Mouse (Mus musculus) embryo, embryonic 10.5 days (tissue): ENCODE data around the gene Zfp143.
"Not testable (repeated sequence)": the region's sequence is repeated elsewhere in the genome, so short reads cannot be mapped to it uniquely, and the experiment has no call there.

Experiments
- DNase-seq: peaks from one replicate; pipeline ENCODE4 v3.0.0-alpha.2; 2015; ENCODE audit warnings: low spot score

Gene Zfp143

DNA sequence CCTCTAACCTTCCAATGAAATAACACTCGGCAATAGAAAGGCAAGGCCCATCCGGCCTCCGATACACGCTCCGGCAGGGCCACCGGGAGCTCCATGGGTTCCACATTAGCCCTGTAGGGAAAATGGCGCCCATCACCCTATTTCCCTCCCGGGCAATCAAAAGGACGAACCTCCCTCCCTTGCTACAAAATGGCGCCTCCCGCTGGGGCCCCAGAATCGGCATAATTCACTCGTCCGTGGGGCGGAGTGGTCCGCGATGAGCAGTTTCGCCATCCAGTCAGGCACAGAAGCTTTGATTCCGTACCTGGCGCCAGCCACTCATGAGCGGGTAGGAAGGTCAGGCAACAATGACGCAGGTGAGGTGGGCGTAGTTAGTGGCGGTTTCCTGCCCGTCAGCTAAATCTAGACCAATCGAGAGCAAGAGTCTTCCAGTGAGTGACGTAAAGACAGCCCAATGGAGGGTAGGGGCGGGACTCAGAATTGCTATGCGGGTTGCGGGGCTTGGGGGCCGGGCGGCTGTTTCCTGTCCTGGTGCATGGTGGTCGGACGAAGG lies at the start of gene Zfp143:
TSS of gene Zfp143 (plus strand) at position 19 of the 553 bp plus-strand sequence.
- peak; percentile 100 for DNase-seq

DNA sequence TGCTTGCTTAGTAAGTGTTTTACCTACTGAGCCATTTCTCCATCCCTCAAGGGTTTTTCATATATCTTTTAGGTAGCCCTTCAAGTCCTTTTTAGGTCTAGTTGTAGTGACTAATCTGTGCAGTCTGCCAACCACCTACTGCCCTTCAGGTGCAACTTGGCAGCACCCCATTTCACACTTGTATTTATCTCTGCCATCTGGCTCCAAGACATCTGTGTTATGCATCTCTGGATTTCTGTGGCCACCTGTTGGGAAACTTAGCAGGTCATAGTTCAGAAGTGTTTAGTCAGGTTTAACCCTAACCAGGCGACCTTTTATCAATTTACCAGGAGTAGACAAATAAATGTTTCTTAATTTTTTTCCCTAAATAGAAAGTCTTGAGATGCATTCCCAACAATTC lies 49.6 kb upstream of the Zfp143 start:
- DNase-seq = no peak

DNA sequence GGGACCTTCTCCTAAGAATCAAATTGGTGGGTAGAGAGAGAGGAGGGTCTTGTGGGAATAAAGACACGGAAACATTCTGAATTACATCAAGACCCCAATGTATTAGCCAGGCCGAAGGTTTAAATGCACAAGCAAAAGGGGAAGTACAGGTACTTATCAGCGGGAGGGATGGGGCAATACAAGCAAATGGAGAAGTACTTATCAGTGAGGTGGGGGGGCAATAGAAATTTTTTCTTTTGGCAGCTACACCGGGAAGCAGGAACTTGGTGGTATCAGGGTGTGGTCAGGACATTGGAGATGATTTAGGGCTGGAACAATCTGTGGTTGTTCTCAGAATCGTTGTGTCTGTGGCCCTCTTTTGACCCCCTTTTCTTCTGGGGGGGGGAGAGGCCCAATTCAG lies 46.7 kb upstream of the Zfp143 start:
- DNase-seq = no peak

DNA sequence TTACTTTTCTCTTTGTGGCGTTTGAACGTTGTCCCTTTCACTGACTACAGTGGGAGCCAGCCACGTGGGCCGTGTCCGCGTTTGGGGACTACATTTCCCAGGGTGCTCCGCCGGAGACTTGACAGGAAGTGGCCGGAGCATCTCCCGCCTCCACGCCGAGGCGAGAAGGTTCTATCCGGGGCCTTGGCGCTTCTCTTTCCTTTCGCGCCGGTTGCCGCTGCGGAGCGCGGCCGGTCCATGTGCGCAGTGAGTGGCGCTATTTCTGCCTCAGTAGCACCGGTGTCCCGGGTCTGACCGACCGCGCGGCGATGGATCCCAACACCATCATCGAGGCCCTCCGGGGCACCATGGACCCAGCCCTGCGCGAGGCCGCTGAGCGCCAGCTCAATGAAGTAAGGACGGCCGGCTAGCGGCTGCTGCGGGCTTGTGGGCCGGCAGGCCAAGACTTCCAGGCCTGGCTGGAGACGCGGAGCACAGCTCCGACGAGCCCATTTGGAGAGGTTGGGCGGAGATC lies 42.8 kb upstream of the Zfp143 start, which contains the start of gene Ipo7:
TSS of gene Ipo7 (plus strand) at position 158 of the 514 bp plus-strand sequence.
- peak; percentile 97 for DNase-seq

DNA sequence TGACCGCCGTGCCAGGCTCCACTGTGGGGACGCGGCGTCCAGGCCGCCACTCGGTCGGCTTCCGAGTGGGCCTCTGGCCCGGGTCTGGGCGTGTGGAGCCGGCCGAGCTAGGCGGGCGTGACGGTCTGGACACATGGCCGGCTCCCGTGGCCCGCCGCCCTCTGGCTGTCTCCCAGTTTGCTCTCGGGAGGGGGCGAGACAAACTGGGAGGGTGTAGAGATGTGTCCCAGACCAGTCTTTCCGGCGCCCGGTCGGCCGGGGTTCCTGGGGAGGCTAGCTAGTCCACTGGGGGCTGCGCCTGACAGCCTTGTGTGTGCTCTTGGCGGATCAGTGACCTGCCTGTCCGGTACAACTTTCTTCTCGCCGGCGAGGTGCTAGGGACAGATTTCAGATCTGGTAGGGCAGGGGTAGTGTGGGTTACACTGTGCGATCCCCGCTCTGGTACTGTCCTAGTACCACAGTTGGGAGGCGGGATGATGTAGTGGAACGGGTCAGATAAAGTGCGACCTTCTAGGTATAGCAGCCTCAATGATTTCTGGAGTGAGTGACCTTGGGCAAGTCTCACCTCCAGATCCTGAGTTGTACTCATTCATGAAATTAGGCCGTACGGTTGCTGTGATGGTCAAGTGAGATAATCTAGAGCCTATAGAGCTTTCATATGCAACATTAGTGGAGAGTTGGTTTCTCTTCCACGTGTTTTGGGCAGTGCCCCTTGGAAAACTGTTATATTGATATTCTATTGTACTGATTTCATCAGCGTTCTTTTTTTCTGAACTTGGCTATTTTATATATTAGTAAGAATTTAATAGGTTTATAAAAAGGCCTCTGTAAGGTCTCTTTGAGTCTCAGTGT lies 42.2 kb upstream of the Zfp143 start:
- peak; percentile 43 for DNase-seq

DNA sequence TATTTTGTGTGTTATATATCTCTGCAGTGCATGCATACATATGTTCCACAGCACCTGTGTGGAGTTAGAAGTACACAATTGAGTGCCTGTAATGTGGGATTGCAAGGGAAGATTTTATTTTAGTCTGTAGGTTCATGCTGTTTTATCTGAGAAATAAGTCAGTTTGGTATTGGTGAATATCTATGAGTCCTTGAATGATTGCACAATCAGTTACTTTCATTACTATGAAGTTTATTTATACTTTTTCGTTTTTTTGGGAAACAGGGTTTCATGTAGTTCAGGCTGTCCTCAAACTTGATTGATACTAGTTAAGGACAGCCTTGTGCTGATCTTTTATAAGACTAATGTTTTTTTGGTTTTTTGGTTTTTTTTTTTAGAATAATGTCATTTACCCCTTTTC lies 37.5 kb upstream of the Zfp143 start:
- DNase-seq = no peak

DNA sequence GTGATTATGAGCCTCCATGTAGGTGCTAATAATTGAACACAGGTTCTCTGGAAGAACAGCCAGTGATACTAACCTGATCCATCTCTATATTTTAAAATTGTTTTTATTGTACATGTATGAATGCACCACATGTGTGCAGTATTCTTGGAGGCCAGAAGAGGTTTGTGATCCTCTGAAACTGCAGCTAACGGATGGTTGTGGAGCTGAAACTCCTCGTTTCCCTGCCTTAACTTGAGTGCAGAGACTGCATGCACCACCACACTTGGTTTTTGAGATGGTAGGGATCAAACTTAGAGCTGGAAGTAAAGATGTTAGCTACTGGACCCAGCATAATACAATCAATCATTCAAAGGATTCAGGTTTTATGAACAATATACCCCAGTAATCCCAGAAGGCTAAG lies 34.4 kb upstream of the Zfp143 start:
- DNase-seq = no peak

DNA sequence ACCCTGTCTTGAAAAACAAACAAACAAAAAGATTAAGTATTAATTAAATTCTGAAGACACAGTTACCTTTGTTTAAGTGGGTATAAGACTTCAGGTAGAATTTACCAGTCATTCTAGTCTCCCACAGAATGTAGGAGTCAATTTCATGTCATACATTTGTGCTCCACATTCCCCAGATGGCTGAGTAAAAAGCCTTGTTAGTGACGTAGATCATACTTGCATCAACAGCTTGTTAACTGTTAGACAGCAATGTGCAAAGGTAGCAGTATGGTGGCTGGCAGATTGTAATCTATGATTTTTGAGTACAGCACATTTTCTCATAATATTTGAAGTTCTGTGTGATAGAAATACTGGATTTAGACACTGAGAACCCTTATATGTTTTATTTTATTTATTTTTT lies 32.2 kb upstream of the Zfp143 start:
- no peak for DNase-seq

DNA sequence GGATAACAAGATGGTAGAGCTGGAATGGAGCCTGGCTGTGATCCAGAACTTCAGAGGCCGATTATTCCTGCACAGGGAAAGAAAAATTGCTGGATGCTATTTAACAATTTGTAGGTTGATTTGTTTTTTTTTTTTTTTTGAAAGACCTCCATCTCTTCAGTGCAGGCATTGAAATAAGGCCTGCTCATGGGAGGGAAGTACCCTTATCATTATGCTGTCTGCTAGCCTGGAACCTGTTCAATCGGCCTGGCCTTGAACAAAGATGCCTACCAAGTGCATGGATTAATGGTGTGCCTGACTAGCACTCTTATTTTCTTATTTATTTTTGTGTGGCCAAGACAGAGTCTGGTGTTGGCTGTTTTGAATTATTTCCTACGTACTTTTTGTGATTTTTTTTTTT lies 30.7 kb upstream of the Zfp143 start:
- DNase-seq = no peak

DNA sequence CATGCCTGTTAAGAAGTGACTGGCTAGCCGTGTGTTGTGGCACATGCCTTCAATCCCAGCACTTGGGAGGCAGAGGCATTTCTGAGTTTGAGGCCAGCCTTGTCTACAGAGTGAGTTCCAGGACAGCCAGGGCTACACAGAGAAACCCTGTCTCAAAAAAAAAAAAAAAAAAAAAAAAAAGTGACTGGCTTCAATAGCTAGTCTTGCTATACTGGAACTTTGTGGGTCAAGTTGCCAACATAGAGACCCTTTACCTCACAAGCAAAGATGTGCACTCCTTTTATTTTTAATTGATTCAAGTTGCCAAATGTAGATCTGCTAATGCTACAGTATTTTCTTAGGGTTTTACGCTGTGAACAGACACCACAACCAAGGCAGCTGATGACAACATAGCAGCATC lies 3.3 kb upstream of the Zfp143 start:
- DNase-seq = not testable (repeated sequence)

DNA sequence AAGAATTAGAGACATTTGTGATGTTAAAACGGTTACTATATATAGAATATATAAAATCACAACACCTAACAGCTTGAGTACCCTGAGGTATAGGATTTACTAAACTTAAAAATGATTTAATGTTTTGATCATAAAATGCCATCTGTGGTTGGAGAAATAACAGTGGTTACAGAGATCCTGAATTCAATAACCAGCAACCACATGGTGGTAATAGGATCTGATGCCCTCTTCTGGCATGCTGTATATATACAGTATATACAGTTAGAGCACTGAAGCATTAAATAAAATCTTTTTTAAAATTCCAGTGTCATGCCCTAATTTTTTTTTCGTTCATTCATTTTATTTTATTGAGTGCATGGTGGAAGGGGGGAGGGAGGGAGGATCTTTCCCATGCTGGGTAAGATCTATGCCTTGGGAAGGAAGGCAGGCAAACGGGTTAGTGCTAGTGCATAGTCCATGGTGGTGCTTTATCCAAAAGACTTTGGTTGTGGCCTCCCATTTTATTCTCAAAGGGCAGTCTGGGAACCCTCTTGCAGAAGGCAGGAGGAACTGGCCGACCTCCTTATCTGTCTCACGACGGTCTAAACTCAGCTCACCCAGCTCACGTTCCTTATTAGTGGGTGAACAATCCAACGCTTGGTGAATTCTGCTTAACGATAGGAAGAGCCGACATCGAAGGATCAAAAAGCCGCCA lies 1.8 kb upstream of the Zfp143 start:
- DNase-seq = no peak

DNA sequence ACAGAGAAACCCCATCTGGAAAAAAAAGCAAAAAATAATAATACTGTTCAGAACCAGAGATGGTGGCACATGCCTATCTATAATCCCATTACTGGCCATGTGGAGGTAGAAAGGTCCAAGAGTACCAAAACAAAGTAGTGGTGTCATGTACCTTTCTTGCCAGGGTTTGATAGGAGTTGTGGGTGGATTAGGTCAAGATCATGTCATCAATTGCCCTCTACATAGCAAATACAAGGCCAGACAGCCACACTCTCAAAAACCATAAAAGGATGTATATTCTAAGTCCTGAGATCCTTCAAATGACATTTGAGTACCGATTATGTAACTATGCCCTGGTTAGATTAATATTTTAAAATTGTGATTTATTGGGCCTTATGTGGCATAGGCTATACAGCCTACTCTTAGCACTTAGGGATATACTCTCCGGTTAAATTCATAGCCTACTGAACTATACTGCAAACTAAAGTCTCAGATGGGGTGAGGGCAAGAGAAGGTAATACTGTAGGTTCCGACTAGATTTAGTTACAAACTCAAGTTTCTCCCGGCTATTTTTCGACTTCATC lies 830 bp upstream of the Zfp143 start:
- DNase-seq = peak; percentile 31

DNA sequence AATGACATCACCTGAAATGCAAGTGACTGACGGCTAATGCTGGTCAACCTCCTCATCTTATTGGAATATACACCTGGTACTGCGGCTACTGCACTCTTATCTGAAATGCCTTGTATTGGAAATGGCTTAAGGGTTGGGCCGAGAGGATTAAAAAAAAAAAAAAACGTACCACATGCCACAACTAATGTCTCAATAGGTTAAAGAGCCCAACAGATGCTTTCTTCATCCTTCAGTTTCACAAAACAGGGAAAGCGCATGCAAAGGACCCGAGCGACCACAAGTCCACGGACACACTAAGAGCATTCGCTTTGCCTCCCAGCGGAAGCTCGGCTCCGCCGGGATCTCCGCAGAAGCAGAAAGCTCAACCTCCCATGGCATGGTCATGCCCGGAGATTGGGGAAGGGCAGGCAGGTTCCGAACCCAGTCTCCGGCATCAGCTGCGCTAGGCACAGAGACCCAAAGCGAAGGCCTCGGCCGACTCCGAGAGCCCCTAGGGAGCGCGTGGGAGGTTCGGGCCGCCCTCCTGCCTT lies 283 bp upstream of the Zfp143 start:
- no peak for DNase-seq

DNA sequence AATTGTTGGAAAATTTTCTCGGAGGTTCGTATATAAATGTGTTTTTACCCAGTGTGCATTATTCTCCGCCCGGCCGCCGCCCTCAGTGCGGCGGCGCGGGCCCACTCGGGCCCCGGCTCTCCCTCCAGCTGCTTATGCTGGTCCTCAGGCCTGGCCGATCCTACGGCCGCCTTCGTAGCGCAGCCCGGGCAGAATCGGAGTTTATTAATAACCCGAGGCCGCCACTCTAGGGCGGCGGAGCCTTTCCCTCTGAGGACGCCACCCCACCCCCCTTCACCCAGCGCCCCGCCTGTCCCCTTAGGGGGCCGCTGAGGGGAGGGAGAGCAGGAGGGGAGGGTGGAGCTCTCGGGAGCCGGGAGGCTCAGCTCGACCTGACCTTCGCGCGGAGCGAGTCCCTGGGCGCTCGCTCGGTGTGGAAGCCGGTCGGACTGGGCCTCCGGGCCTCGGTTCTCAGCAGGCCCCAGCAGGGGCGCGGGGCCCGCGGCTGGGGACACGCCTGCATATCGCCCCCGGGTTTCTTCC lies 796 bp downstream of the Zfp143 start:
- DNase-seq = peak; percentile 86

DNA sequence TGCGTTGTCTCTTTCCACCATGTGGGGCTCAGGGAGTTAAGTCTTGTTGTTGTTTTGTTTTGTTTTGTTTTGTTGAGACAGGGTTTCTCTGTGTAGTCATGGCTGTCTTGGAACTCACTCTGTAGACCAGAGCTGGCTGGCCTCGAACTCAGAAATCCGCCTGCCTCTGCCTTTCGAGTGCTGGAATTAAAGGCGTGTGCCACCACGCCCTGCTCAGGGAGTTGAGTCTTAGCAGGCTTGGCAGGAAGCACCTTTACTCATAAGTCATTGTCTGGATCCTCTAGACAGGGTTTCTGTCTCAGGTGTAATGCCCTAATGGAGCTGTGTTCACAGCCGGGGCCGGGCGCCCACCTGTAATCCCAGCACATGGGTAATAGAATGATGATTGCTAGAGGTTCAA lies 2.7 kb downstream of the Zfp143 start:
- DNase-seq = no peak

DNA sequence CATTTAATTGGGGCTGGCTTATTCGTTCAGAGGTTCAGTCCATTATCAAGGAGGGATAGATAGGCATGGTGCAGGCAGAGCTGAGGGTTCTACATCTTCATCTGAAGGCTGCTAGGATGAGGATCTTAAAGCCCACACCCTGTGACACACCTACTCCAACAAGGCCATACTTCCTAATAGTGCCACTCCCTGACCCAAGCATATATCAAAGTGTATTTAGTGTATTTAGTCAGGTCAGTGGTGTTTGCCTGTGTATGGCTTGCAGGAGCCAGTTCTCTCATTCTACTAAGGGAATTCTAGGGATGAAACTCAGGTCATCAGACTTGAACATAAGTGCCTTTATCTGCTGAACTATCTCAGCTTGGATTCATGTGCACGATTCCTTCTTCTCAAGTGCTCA lies 8.1 kb downstream of the Zfp143 start:
- no peak for DNase-seq

DNA sequence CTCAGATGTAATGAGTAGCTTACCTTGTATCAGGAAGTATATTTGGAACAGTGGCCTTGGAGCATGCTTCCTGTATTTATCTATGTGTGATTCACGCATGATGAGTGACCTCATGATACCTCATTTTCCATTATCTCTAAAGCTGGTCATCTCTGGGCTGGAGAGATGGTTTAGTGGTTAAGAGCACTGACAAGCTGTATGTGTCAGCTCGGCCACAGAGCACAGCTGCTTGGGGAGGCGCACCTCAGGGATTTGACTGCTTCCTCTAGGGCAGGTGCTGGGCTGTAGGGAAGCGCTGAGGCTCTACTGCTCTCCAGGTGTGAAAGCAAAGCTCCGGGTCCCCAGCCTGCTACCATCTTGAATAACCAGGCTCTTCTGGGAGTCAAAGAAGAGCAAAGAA lies 17.2 kb downstream of the Zfp143 start:
- DNase-seq = no peak

DNA sequence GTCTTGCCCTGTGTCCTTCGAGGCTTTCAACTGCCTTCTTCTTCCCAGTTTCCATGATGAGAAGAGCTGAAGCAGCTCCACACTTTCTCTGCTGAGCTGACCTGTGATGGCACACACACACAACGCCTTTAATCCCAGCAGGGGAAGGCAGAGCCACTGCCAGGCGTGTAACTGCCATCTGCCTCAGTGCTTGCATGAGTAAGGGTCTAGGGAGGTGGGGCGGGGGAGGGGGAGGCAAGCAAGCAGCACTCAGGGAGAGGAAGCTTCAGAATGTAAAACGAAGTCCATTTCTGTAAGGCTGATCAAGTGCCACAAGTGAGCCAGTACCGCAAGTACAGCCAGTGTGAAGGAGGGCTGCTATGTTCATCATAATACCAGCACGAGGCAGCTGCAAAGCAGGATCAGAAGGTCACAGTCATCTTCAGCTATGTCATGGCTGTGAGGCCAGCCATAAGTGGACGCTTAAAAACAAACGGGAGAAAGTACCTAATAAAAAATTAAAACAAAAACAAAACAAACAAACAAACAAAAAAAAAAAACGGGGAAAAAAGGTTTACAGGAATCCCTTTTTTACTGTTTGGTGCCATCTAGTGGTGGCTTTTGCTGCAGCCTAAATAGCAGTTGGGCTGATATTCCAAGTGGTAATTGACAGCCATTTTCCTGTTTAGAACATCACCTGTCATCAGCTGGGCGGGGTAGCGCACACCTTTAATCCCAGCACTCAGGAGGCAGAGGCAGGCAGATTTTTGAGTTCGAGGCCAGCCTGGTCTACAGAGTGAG lies 22.6 kb downstream of the Zfp143 start:
- DNase-seq = peak; percentile 80

DNA sequence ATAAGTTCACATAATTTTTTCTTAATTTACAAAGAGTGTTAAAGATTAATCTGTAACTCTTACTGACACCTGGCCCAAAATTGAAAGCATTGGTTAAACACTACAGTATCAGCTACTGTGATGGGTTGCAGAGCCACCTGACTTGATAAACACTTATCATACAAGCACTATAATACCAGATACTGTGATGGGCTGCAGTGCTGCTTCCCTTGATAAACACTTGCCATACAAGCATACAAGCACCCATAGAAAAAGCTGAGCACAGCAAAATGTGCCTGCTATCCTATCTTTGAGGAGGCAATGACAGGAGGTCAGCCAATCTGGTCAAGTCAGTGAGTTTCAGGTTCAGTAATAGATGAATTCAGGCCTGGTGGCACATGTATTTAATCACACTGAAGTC lies 24.2 kb downstream of the Zfp143 start:
- DNase-seq = no peak

DNA sequence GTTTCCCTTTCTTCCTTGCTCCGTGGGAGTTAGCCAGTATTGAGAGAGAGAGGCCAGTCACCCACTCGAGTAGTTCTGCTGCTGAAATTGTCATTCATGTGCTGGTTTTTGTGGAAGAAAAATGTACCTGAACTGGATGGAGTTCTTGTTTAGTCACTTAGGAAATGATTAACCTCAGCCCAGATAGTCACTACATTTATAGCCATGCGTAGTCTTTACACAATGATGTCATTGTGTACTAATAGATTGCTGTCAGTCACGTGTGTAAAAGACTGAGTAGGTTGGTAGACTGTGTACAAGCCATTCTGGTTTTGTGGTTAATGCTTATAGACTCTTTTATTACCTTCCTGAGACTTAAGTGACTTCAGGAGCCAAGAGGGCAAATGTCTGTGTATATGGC lies 26.9 kb downstream of the Zfp143 start:
- DNase-seq = no peak

DNA sequence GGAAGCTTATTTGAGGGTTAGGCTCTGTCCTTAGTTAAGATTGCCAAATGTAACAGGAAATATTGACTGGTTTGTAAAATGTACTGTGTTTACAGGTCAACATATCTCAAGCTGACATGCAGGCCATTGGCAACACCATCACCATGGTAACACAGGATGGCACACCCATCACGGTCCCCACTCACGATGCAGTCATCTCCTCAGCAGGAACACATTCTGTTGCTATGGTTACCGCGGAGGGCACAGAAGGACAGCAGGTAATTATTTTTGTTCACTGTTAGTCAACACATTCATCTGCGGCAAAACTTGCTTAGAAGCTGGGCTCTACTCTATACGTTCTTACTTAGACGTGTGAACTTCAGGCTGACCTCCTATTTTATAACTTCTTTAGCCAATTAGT lies 30.7 kb downstream of the Zfp143 start:
- DNase-seq = peak; percentile 14
